Mouse (Mus musculus): ENCODE measurements around the gene Selenop.

DNA sequence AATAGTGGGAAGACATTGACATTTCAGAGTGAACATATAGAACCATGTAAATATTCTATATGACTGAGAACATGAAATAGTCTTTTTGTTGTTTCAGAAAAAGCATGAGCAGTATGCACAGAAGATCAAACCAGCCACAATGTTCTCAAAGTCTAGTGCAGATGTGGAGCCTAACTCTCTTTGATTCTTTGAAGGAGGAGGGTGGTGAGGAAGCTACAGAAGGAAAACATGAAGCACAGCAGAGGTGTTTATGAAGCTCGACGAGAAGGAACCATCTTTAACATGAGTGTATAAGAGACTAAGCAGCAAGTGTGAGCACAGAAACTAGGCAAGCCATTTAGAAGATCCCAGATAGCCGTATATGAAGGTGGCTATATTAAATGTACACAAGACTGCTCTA, 41.5 kb downstream of the Selenop start:
- no peak for TF ChIP-seq POLR2A (IDR thresholded peaks at IDR 0.05; ENCODE audit: borderline replicate concordance, insufficient read depth, low read length)
- no peak for TF ChIP-seq CTCF (IDR thresholded peaks at IDR 0.05; ENCODE audit: borderline replicate concordance, insufficient read depth, low read depth, low read length)
